Mouse (Mus musculus) retina, postnatal 1 day (tissue): ENCODE measurements at regions not wholly inside any gene's neighbourhood (a gene's known extent, or its start where the extent isn't known, plus 50 kb on each side); places are given as distances from the start of the nearest gene placed in this dataset.
A peak's percentile ranks its signal among the peaks of the same experiment; 100 is the strongest.
"Not testable (repeated sequence)": the region's sequence is repeated elsewhere in the genome, so short reads cannot be mapped to it uniquely, and the experiment has no call there.

ENCODE experiments used
- DNase-seq: peaks from one replicate; pipeline ENCODE4 v3.0.0-alpha.2; 2012

- DNase-seq = no peak
These were observed 207.6 kb upstream of the Steap1 start for GRCm38 (mm10) chr5:5956716-5957115.

GRCm38 (mm10) chr5:5955783-5956182 is 206.7 kb upstream of the Steap1 start:
- no peak for DNase-seq

- DNase-seq = no peak
These were observed 176.7 kb upstream of the Steap1 start for GRCm38 (mm10) chr5:5925796-5926195.

- DNase-seq = no peak
These were observed 167.3 kb upstream of the Steap1 start for GRCm38 (mm10) chr5:5916427-5916826.

GRCm38 (mm10) chr5:5889376-5889775 is 140.2 kb upstream of the Steap1 start:
- DNase-seq = no peak

- no peak for DNase-seq
These were observed 124.3 kb upstream of the Steap1 start for GRCm38 (mm10) chr5:5873425-5873824.

- DNase-seq = peak; percentile 73
These were observed 107.1 kb upstream of the Steap1 start for GRCm38 (mm10) chr5:5856146-5856724.

GRCm38 (mm10) chr5:5845805-5846496 is 96.8 kb upstream of the Steap1 start:
- DNase-seq = peak; percentile 81

GRCm38 (mm10) chr5:5844312-5844711 is 95.2 kb upstream of the Steap1 start:
- DNase-seq = no peak

GRCm38 (mm10) chr5:5838767-5839166 is 89.6 kb upstream of the Steap1 start:
- no peak for DNase-seq

GRCm38 (mm10) chr5:5822666-5823065 is 73.5 kb upstream of the Steap1 start:
- DNase-seq = not testable (repeated sequence)
